Mouse (Mus musculus): ENCODE results near the gene Tmem270.

- TF ChIP-seq ZC3H11A (IDR thresholded peaks at IDR 0.05; ENCODE audit: borderline replicate concordance, low read depth, low read length) (no peak), MAFK (IDR thresholded peaks at IDR 0.05; ENCODE audit: insufficient read depth, low read depth, low read length) (no peak), HCFC1 (IDR thresholded peaks at IDR 0.05; ENCODE audit: borderline replicate concordance, insufficient read depth, low read length) (no peak), ZNF384 (IDR thresholded peaks at IDR 0.05; ENCODE audit: low read depth, low read length) (no peak), CHD2 (IDR thresholded peaks at IDR 0.05; ENCODE audit: low read depth, low read length) (no peak)
These were observed 18.8 kb downstream of the Tmem270 start for GRCm38 (mm10) chr5:134887447-134888335.
